In genomic region chr8:35765499-35766193, GRCm38 (mm10) we compare ENCODE assay signal across 8 mouse cellular contexts. TPM values are rescaled to one million over a fixed set of nuclear protein-coding genes. Genes with fewer than 3 reads are reported as not detected.
A peak's percentile ranks its signal among the peaks of the same experiment; 100 is the strongest.
DNase-seq lines count a peak whose midpoint lies in the region; ATAC-seq and TF ChIP-seq lines count a peak whose summit lies in the region.

TSS of gene Gm19410 (plus strand) at chr8:35765790.

- H3K4me3 ChIP-seq in E14TG2a.4 (replicated peaks; ENCODE audit: low read length) = peak within 1 kb of the TSS; percentile 71
- peak within 1 kb of the TSS; percentile 47 for H3K4me3 ChIP-seq in embryonic facial prominence, embryonic 13.5 days
- peak within 1 kb of the TSS; percentile 49 for H3K4me3 ChIP-seq in hindbrain, embryonic 16.5 days (ENCODE audit: low read length)
- H3K4me3 ChIP-seq in limb, embryonic 12.5 days (replicated peaks) = peak within 1 kb of the TSS; percentile 47
- peak within 1 kb of the TSS; percentile 47 for H3K4me3 ChIP-seq in neural tube, embryonic 15.5 days (replicated peaks)

- under 1% methylated on average over 35 of the region's 35 CpGs for WGBS in embryonic facial prominence, embryonic 13.5 days
- under 1% methylated on average over 35 of the region's 35 CpGs for WGBS in hindbrain, embryonic 16.5 days
- under 1% methylated on average over 35 of the region's 35 CpGs for WGBS in limb, embryonic 12.5 days
- WGBS in neural tube, embryonic 15.5 days = under 1% methylated on average over 35 of the region's 35 CpGs

- peaks cover 35% of the 10 kb centered on the region for H3K27me3 ChIP-seq in E14TG2a.4 (ENCODE audit: insufficient read depth, low read length)
- H3K27me3 ChIP-seq in embryonic facial prominence, embryonic 13.5 days = peaks cover 35% of the 10 kb centered on the region
- peaks cover 8% of the 10 kb centered on the region; the same call in 1 of the 2 replicates for H3K27me3 ChIP-seq in hindbrain, embryonic 16.5 days (replicated peaks; ENCODE audit: control insufficient read depth, insufficient read depth, low read length)
- H3K27me3 ChIP-seq in limb, embryonic 12.5 days = peaks cover 40% of the 10 kb centered on the region
- H3K27me3 ChIP-seq in neural tube, embryonic 15.5 days (replicated peaks) = peaks cover 42% of the 10 kb centered on the region

- TF ChIP-seq CTCF in E14TG2a.4 (conservative IDR thresholded peaks at IDR 0.05; ENCODE audit: low read length) = no peak

- H3K9me3 ChIP-seq in E14TG2a.4 (ENCODE audit: low read length) = no peaks in the 10 kb centered on the region
- no peaks in the 10 kb centered on the region for H3K9me3 ChIP-seq in embryonic facial prominence, embryonic 13.5 days
- no peaks in the 10 kb centered on the region for H3K9me3 ChIP-seq in hindbrain, embryonic 16.5 days (ENCODE audit: control insufficient read depth, low read length)
- H3K9me3 ChIP-seq in limb, embryonic 12.5 days = no peaks in the 10 kb centered on the region
- H3K9me3 ChIP-seq in neural tube, embryonic 15.5 days (replicated peaks) = no peaks in the 10 kb centered on the region

- DNase-seq in frontal cortex, postnatal 36 days (ENCODE audit: low spot score in 2 of 2) = peak; percentile 46 to 53
- DNase-seq in frontal cortex, adult 2 months (ENCODE audit: extremely low spot score in 1 of 2, low spot score in 1 of 2) = no peak

- H3K4me1 ChIP-seq in E14TG2a.4 (replicated peaks; ENCODE audit: low read depth, low read length) = peaks cover 5% of the 10 kb centered on the region
- peaks cover 14% of the 10 kb centered on the region for H3K4me1 ChIP-seq in embryonic facial prominence, embryonic 13.5 days
- peaks cover 9% of the 10 kb centered on the region; the same call in 1 of the 2 replicates for H3K4me1 ChIP-seq in hindbrain, embryonic 16.5 days (ENCODE audit: control insufficient read depth, insufficient read depth, low read depth, low read length)
- peaks cover 10% of the 10 kb centered on the region; the same call in 1 of the 2 replicates for H3K4me1 ChIP-seq in limb, embryonic 12.5 days (replicated peaks)
- H3K4me1 ChIP-seq in neural tube, embryonic 15.5 days = peaks cover 12% of the 10 kb centered on the region

- no peak for ATAC-seq in embryonic facial prominence, embryonic 13.5 days (ENCODE audit: insufficient number of reproducible peaks, insufficient read depth, low FRiP score, low TSS enrichment, low read depth)
- ATAC-seq in hindbrain, embryonic 16.5 days = peak; percentile 42; the same call in 1 of the 2 replicates
- no peak for ATAC-seq in limb, embryonic 12.5 days (ENCODE audit: insufficient number of reproducible peaks, insufficient read depth, low FRiP score, low TSS enrichment, low read depth)
- peak; percentile 70 for ATAC-seq in neural tube, embryonic 15.5 days (ENCODE audit: low FRiP score)
- no peak for ATAC-seq in megakaryocyte, adult 5-6 weeks (ENCODE audit: poor library complexity, severe bottlenecking)

- H3K9ac ChIP-seq in embryonic facial prominence, embryonic 13.5 days = peak within 1 kb of the TSS; percentile 64
- peak within 1 kb of the TSS; percentile 60 for H3K9ac ChIP-seq in hindbrain, embryonic 16.5 days (ENCODE audit: low read depth, low read length)
- H3K9ac ChIP-seq in limb, embryonic 12.5 days (replicated peaks) = 0 out of 2 replicates have a peak within 1 kb of the TSS, but pooled peaks have one; percentile 31
- H3K9ac ChIP-seq in neural tube, embryonic 15.5 days (replicated peaks) = peak within 1 kb of the TSS; percentile 47

- no peak within 1 kb of the TSS for H3K27ac ChIP-seq in embryonic facial prominence, embryonic 13.5 days
- H3K27ac ChIP-seq in hindbrain, embryonic 16.5 days (ENCODE audit: low read depth, low read length) = no peak within 1 kb of the TSS
- H3K27ac ChIP-seq in limb, embryonic 12.5 days = no peak within 1 kb of the TSS
- H3K27ac ChIP-seq in neural tube, embryonic 15.5 days (replicated peaks) = no peak within 1 kb of the TSS

- no peaks in the 10 kb centered on the region for H3K36me3 ChIP-seq in E14TG2a.4 (ENCODE audit: insufficient read depth, low read length)
- no peaks in the 10 kb centered on the region for H3K36me3 ChIP-seq in embryonic facial prominence, embryonic 13.5 days
- no peaks in the 10 kb centered on the region for H3K36me3 ChIP-seq in hindbrain, embryonic 16.5 days (ENCODE audit: control insufficient read depth, insufficient read depth, low read length)
- no peaks in the 10 kb centered on the region for H3K36me3 ChIP-seq in limb, embryonic 12.5 days
- H3K36me3 ChIP-seq in neural tube, embryonic 15.5 days = no peaks in the 10 kb centered on the region

- peak within 1 kb of the TSS; percentile 93 for H3K4me2 ChIP-seq in embryonic facial prominence, embryonic 13.5 days
- peak within 1 kb of the TSS; percentile 96 for H3K4me2 ChIP-seq in hindbrain, embryonic 16.5 days (ENCODE audit: low read length)
- H3K4me2 ChIP-seq in limb, embryonic 12.5 days = peak within 1 kb of the TSS; percentile 83
- peak within 1 kb of the TSS; percentile 96 for H3K4me2 ChIP-seq in neural tube, embryonic 15.5 days

RNA-seq across cellular contexts. Expression of gene Gm19410, which starts in this region (rescaled TPM):
- polyA plus RNA-seq in frontal cortex, adult 2 months (2012; rRNA removed) = 6.5 and 7.6 TPM in 2 replicates
- polyA plus RNA-seq in embryonic facial prominence, embryonic 13.5 days (2015; fragmentation: Nextera tagmentation; extraction: Ambion mirVana) = 0.04 and 0.06 TPM in 2 replicates
- 0.19 and 0.24 TPM in 2 replicates for polyA plus RNA-seq in hindbrain, embryonic 16.5 days (2015; fragmentation: Nextera tagmentation; extraction: Ambion mirVana)
- polyA plus RNA-seq in limb, embryonic 12.5 days (2016; fragmentation: Nextera tagmentation; extraction: Ambion mirVana) = 0.11 and 0.12 TPM in 2 replicates
- polyA plus RNA-seq in neural tube, embryonic 15.5 days (2015; fragmentation: Nextera tagmentation; extraction: Ambion mirVana) = 0.04 and 0.12 TPM in 2 replicates
- not detected in 2 replicates for total RNA-seq in megakaryocyte, adult 5-6 weeks (2015)
- not detected in 2 replicates for total RNA-seq in megakaryocyte, adult 5-6 weeks (2017)

Comparison
In these comparisons a context has a peak if more than half of its experiments do, and no peak if none do; other contexts are left out.
1. DNase-seq: peak in frontal cortex, postnatal 36 days (2 of 2); none in frontal cortex, adult 2 months (0 of 2).
2. Peak in ATAC-seq, H3K4me3 ChIP-seq, H3K9ac ChIP-seq and H3K4me2 ChIP-seq in hindbrain, embryonic 16.5 days; RNA of the gene not detected or under 1 TPM.
3. Peak in ATAC-seq, H3K4me3 ChIP-seq, H3K9ac ChIP-seq and H3K4me2 ChIP-seq in neural tube, embryonic 15.5 days; RNA of the gene not detected or under 1 TPM.
4. Peak in every context shown above with its lines, with median percentiles within 50 percentile points of each other: H3K4me3 ChIP-seq, H3K4me2 ChIP-seq and H3K9ac ChIP-seq.